Mouse (Mus musculus) spleen, adult 2 months (tissue): Measurements from ENCODE around the gene Khdrbs2. TPM values are rescaled to one million over a fixed set of nuclear protein-coding genes. Genes with fewer than 3 reads are reported as not detected.

Experiments used
- DNase-seq, 2 experiments: peaks; one replicate each; pipeline versions ENCODE4 v3.0.0 to v3.0.0-alpha.2; 2012 to 2021; ENCODE audit warnings: low spot score in 2 of 2, low read depth in 1 of 2
- H3K27ac ChIP-seq: fragments of 200-500 bp; 2 replicates; pipeline ENCODE4 v1.5.1; 2012; ENCODE audit warnings: low read length, inconsistent platforms; ENCODE audit not compliant: insufficient read depth
- H3K27me3 ChIP-seq: fragments of 200-500 bp; 2 replicates; pipeline ENCODE4 v1.6.1; 2012; ENCODE audit warnings: mild to moderate bottlenecking, moderate library complexity, low read length, inconsistent platforms; ENCODE audit not compliant: control insufficient read depth, insufficient read depth
- H3K36me3 ChIP-seq: fragments of 200-500 bp; 2 replicates; pipeline ENCODE4 v1.6.1; 2012; ENCODE audit warnings: mild to moderate bottlenecking, low read length, inconsistent platforms; ENCODE audit not compliant: control insufficient read depth, insufficient read depth
- H3K4me1 ChIP-seq: fragments of 200-500 bp; 2 replicates; pipeline ENCODE4 v1.6.1; 2011; ENCODE audit warnings: inconsistent platforms; ENCODE audit not compliant: control insufficient read depth, insufficient read depth, insufficient read length
- H3K4me3 ChIP-seq: fragments of 200-500 bp; 2 replicates; pipeline ENCODE4 v1.5.1; 2011; ENCODE audit warnings: mild to moderate bottlenecking, inconsistent platforms; ENCODE audit not compliant: insufficient read depth, insufficient read length; ENCODE audit errors: extremely low read depth
- CTCF ChIP-seq: fragments of 200-500 bp; IDR thresholded peaks from 2 replicates; pipeline ENCODE4 v1.5.1; 2011; ENCODE audit warnings: mild to moderate bottlenecking, inconsistent platforms; ENCODE audit not compliant: insufficient read depth, insufficient read length, insufficient replicate concordance; ENCODE audit errors: extremely low read depth
- POLR2A ChIP-seq: fragments of 200-500 bp; IDR thresholded peaks from 2 replicates; pipeline ENCODE4 v1.6.1; 2011; ENCODE audit warnings: low read depth, low read length, inconsistent platforms
- WGBS: fragments of 180-500 bp; shearing (Covaris S2); methylation state at CpG from one replicate; pipeline ENCODE4 v1.1.7; 2018; 5-methylcytosine and 5-hydroxymethylcytosine counted together
- polyA plus RNA-seq: library from polyadenylated mRNA; depleted of rRNA; stranded (reverse); fragments of >200 nt; gene quantifications from 2 replicates; pipeline ENCODE4 v1.2.3, GENCODE M21; 2012

The Khdrbs2 gene
- polyA plus RNA-seq, 1 experiment, result not detected

GRCm38 (mm10) chr1:32363539-32363938 lies 191.0 kb downstream of the Khdrbs2 start:
- H3K27me3 ChIP-seq, result no peaks in the 10 kb centered on the region
- 77% methylated on average over 2 of the region's 2 CpGs for WGBS
- no peak for DNase-seq
- no peak overlapping the region for H3K4me3 ChIP-seq
- TF ChIP-seq CTCF, result no peak
- TF ChIP-seq POLR2A, result no peak
- no peaks in the 10 kb centered on the region for H3K36me3 ChIP-seq
- H3K27ac ChIP-seq, result no peak overlapping the region
- no peaks in the 10 kb centered on the region for H3K4me1 ChIP-seq

GRCm38 (mm10) chr1:32397553-32397952 lies 225.0 kb downstream of the Khdrbs2 start:
- H3K36me3 ChIP-seq, result no peaks in the 10 kb centered on the region
- no peaks in the 10 kb centered on the region for H3K4me1 ChIP-seq
- H3K4me3 ChIP-seq, result no peak overlapping the region
- 80% methylated on average over 6 of the region's 6 CpGs for WGBS
- TF ChIP-seq CTCF (no peak), POLR2A (no peak)
- DNase-seq, result no peak
- H3K27ac ChIP-seq, result no peak overlapping the region
- no peaks in the 10 kb centered on the region for H3K27me3 ChIP-seq

GRCm38 (mm10) chr1:32407651-32408050 lies 235.1 kb downstream of the Khdrbs2 start:
- no peak for DNase-seq
- Histone ChIP-seq H3K27ac (no peak overlapping the region), H3K27me3 (no peaks in the 10 kb centered on the region), H3K36me3 (no peaks in the 10 kb centered on the region), H3K4me3 (no peak overlapping the region), H3K4me1 (no peaks in the 10 kb centered on the region)
- no peak for TF ChIP-seq POLR2A
- TF ChIP-seq CTCF, result no peak
- WGBS, result 90% methylated on average over 2 of the region's 2 CpGs

GRCm38 (mm10) chr1:32428410-32428809 lies 255.9 kb downstream of the Khdrbs2 start:
- TF ChIP-seq CTCF (no peak), POLR2A (no peak)
- no peaks in the 10 kb centered on the region for H3K27me3 ChIP-seq
- no peak overlapping the region for H3K4me3 ChIP-seq
- H3K27ac ChIP-seq, result no peak overlapping the region
- no peaks in the 10 kb centered on the region for H3K36me3 ChIP-seq
- WGBS, result 56% methylated on average over 1 of the region's 1 CpGs
- DNase-seq, result no peak
- H3K4me1 ChIP-seq, result no peaks in the 10 kb centered on the region

GRCm38 (mm10) chr1:32429493-32429892 lies 257.0 kb downstream of the Khdrbs2 start:
- H3K4me3 ChIP-seq, result no peak overlapping the region
- H3K4me1 ChIP-seq, result no peaks in the 10 kb centered on the region
- H3K27me3 ChIP-seq, result no peaks in the 10 kb centered on the region
- H3K36me3 ChIP-seq, result no peaks in the 10 kb centered on the region
- no peak overlapping the region for H3K27ac ChIP-seq
- no peak for TF ChIP-seq CTCF
- TF ChIP-seq POLR2A, result no peak
- no peak for DNase-seq
- WGBS, result 47% methylated on average over 1 of the region's 1 CpGs

GRCm38 (mm10) chr1:32430516-32430915 lies 258.0 kb downstream of the Khdrbs2 start:
- no peaks in the 10 kb centered on the region for H3K4me1 ChIP-seq
- H3K36me3 ChIP-seq, result no peaks in the 10 kb centered on the region
- TF ChIP-seq POLR2A (no peak), CTCF (no peak)
- H3K27ac ChIP-seq, result no peak overlapping the region
- DNase-seq, result no peak
- no peaks in the 10 kb centered on the region for H3K27me3 ChIP-seq
- WGBS, result 76% methylated on average over 3 of the region's 3 CpGs
- H3K4me3 ChIP-seq, result no peak overlapping the region

- Histone ChIP-seq H3K36me3 (no peaks in the 10 kb centered on the region), H3K4me3 (no peak overlapping the region), H3K27me3 (no peaks in the 10 kb centered on the region), H3K27ac (no peak overlapping the region), H3K4me1 (no peaks in the 10 kb centered on the region)
- WGBS, result 81% methylated on average over 2 of the region's 2 CpGs
- no peak for DNase-seq
- TF ChIP-seq POLR2A (no peak), CTCF (no peak)
These were observed 260.6 kb downstream of the Khdrbs2 start for GRCm38 (mm10) chr1:32433118-32433517.
